Mouse (Mus musculus) MEL (cell line): Measurements from ENCODE around the gene Rybp. TPM values are rescaled to one million over a fixed set of nuclear protein-coding genes. Genes with fewer than 3 reads are reported as not detected.

Experiments
- DNase-seq: peaks from one replicate; pipeline ENCODE4 v3.0.0; 2011; ENCODE audit warnings: low read depth, low spot score
- H3K27ac ChIP-seq: 2 replicates; pipeline ENCODE4 v1.5.1; 2012; ENCODE audit warnings: low read depth, mild to moderate bottlenecking, control low read depth, low read length, moderate library complexity; ENCODE audit not compliant: control insufficient read depth
- H3K27me3 ChIP-seq, 2 experiments: fragments of 150-350 bp in 1 of 2; sonication (generic) in 1 of 2; 2 replicates each; pipeline ENCODE4 v1.6.1; 2012; ENCODE audit warnings: low read length in 2 of 2, mild to moderate bottlenecking in 2 of 2, improper control_type of control experiment in 1 of 2, moderate library complexity in 1 of 2; ENCODE audit not compliant: insufficient read depth in 2 of 2, control insufficient read depth in 1 of 2
- H3K36me3 ChIP-seq, 2 experiments: 2 replicates each; pipeline ENCODE4 v1.6.1; 2012 to 2014; ENCODE audit warnings: low read length in 2 of 2, improper control_type of control experiment in 1 of 2, inconsistent platforms in 1 of 2, mild to moderate bottlenecking in 1 of 2; ENCODE audit not compliant: insufficient read depth in 2 of 2, control insufficient read depth in 1 of 2
- H3K4me1 ChIP-seq, 2 experiments: fragments of 150-350 bp in 1 of 2; sonication (generic) in 1 of 2; 2 replicates each; pipeline ENCODE4 v1.6.1; 2012; ENCODE audit warnings: low read length in 2 of 2, improper control_type of control experiment in 1 of 2, mild to moderate bottlenecking in 1 of 2; ENCODE audit not compliant: insufficient read depth in 2 of 2, control insufficient read depth in 1 of 2
- H3K4me3 ChIP-seq, 2 experiments: fragments of 150-350 bp in 1 of 2; sonication (generic) in 1 of 2; 2 replicates each; pipeline ENCODE4 v1.5.1; 2012; ENCODE audit warnings: low read depth in 2 of 2, low read length in 2 of 2, mild to moderate bottlenecking in 2 of 2, moderate library complexity in 2 of 2, control low read depth in 1 of 2, improper control_type of control experiment in 1 of 2; ENCODE audit not compliant: control insufficient read depth in 1 of 2, insufficient read depth in 1 of 2
- H3K79me2 ChIP-seq: 2 replicates; pipeline ENCODE4 v1.6.1; 2012; ENCODE audit warnings: mild to moderate bottlenecking, low read length, moderate library complexity; ENCODE audit not compliant: control insufficient read depth, poor library complexity, insufficient read depth
- H3K9ac ChIP-seq: 2 replicates; pipeline ENCODE4 v1.6.1; 2012; ENCODE audit warnings: low read depth, mild to moderate bottlenecking, control low read depth, low read length, moderate library complexity; ENCODE audit not compliant: control insufficient read depth, poor library complexity, severe bottlenecking
- H3K9me3 ChIP-seq: fragments of 150-350 bp; sonication (generic); replicated peaks from 2 replicates; pipeline ENCODE4 v1.6.1; 2012; ENCODE audit warnings: mild to moderate bottlenecking, low read length, improper control_type of control experiment, moderate library complexity; ENCODE audit not compliant: insufficient read depth
- BHLHE40 ChIP-seq: IDR thresholded peaks from 2 replicates; pipeline ENCODE4 v1.6.1; 2012; ENCODE audit warnings: low read depth, mild to moderate bottlenecking, inconsistent platforms, low read length, improper control_type of control experiment, borderline replicate concordance
- CHD1 ChIP-seq: IDR thresholded peaks from 2 replicates; pipeline ENCODE4 v1.6.1; 2012; ENCODE audit warnings: low read depth, mild to moderate bottlenecking, inconsistent platforms, low read length, improper control_type of control experiment
- E2F4 ChIP-seq: IDR thresholded peaks from 2 replicates; pipeline ENCODE4 v1.6.1; 2011; ENCODE audit warnings: low read depth, low read length, improper control_type of control experiment, borderline replicate concordance
- EP300 ChIP-seq, 2 experiments: IDR thresholded peaks; 2 replicates each; pipeline ENCODE4 v1.6.1; 2011; ENCODE audit warnings: improper control_type of control experiment in 2 of 2, low read length in 2 of 2, low read depth in 1 of 2, mild to moderate bottlenecking in 1 of 2
- ETS1 ChIP-seq: IDR thresholded peaks from 2 replicates; pipeline ENCODE4 v1.6.1; 2012; ENCODE audit warnings: low read depth, mild to moderate bottlenecking, inconsistent platforms, low read length, improper control_type of control experiment, moderate library complexity
- GATA1 ChIP-seq: IDR thresholded peaks from 2 replicates; pipeline ENCODE4 v1.6.1; 2011; ENCODE audit warnings: low read depth, low read length, improper control_type of control experiment
- JUND ChIP-seq: IDR thresholded peaks from 2 replicates; pipeline ENCODE4 v1.6.1; 2011; ENCODE audit warnings: low read depth, mild to moderate bottlenecking, improper control_type of control experiment, low read length
- MAX ChIP-seq: IDR thresholded peaks from 2 replicates; pipeline ENCODE4 v1.6.1; 2011; ENCODE audit warnings: low read length, improper control_type of control experiment
- MYB ChIP-seq: IDR thresholded peaks from 2 replicates; pipeline ENCODE4 v1.6.1; 2011; ENCODE audit warnings: mild to moderate bottlenecking, low read depth, low read length, improper control_type of control experiment
- TAL1 ChIP-seq: IDR thresholded peaks from 2 replicates; pipeline ENCODE4 v1.6.1; 2012; ENCODE audit warnings: mild to moderate bottlenecking, inconsistent platforms, low read length, moderate library complexity, mixed read lengths
- TCF12 ChIP-seq: IDR thresholded peaks from 2 replicates; pipeline ENCODE4 v1.6.1; 2014; ENCODE audit warnings: low read depth, mild to moderate bottlenecking, inconsistent platforms, low read length, improper control_type of control experiment, moderate library complexity
- UBTF ChIP-seq: IDR thresholded peaks from 2 replicates; pipeline ENCODE4 v1.6.1; 2012; ENCODE audit warnings: low read depth, mild to moderate bottlenecking, inconsistent platforms, low read length, improper control_type of control experiment, moderate library complexity, borderline replicate concordance; ENCODE audit not compliant: insufficient read depth
- polyA plus RNA-seq, 2 experiments: library from polyadenylated mRNA; stranded (reverse) in 1 of 2; unstranded in 1 of 2; fragments of >175 nt in 1 of 2; fragments of >200 nt in 1 of 2; gene quantifications; 2 replicates each; pipeline versions ENCODE4 v1.2.1 to v1.2.4; 2012; ENCODE audit warnings: low replicate concordance in 2 of 2, low read depth in 1 of 2; ENCODE audit not compliant: insufficient read length in 2 of 2, insufficient read depth in 1 of 2, missing spikeins in 1 of 2
- total RNA-seq: library from RNA; depleted of rRNA; stranded (reverse); fragments of 300-350 nt; gene quantifications from 2 replicates; pipeline ENCODE4 v1.2.3, GENCODE M21; 2012

Gene Rybp
- total and polyA plus RNA-seq, 3 experiments = 0.08 to 3.8 TPM; not detected in 1

DNA sequence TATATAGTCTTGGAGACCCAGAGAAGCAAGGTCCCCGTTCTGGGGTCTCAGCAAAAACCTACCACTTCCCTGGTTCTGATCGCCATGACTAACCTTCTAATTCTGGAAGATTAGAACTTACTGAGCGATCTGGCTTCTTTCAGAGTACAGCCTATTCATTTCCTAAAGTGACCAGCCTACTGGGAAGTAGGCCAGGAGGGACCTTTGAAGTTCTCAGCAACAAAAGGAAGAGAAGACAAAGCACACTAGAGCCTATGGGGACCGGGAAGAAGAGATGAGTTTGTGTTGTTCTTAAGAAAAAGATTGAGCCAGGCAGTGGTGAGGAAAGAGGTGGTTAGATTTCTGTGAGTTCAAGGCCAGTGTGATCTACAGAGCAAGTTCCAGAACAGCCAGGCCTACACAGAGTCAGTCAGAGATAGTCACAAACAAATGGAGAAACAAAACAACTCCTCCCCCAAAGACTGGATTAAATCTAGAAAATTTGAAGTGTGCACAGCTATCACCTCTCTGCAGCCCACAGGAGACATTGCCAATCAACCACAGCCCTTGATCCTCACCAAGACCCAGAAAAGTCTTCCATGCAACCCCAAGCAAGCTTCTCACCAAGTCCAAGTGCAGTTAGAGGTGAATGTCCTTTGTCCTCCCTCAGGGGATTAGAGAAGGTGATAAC lies 106.9 kb downstream of the Rybp start:
- no peaks in the 10 kb centered on the region for H3K27me3 ChIP-seq
- no peak overlapping the region for H3K27ac ChIP-seq
- no peak for TF ChIP-seq E2F4
- TF ChIP-seq EP300 (IDR thresholded peaks at IDR 0.05; ENCODE audit: low read depth in 1 of 2, low read length in 2 of 2) = peak; percentile 18 to 52; a peak in 1 of 4 replicates
- 0 out of 2 replicates have a peak, but pooled peaks have one; percentile 13 for TF ChIP-seq GATA1
- TF ChIP-seq JUND = no peak
- peak; percentile 60; the same call in 1 of the 2 replicates for TF ChIP-seq TCF12
- TF ChIP-seq MYB = no peak
- TF ChIP-seq TAL1 = 0 out of 2 replicates have a peak, but pooled peaks have one; percentile 13
- no peaks in the 10 kb centered on the region for H3K9me3 ChIP-seq
- no peaks in the 10 kb centered on the region for H3K79me2 ChIP-seq
- peaks cover 0 to 2% of the 10 kb centered on the region in 2 experiments; a peak in 1 of 4 replicates for H3K36me3 ChIP-seq
- DNase-seq = peak; percentile 34
- H3K9ac ChIP-seq = no peak overlapping the region
- H3K4me3 ChIP-seq = no peak overlapping the region
- peaks cover 3 to 8% of the 10 kb centered on the region in 2 experiments; a peak in 2 of 4 replicates for H3K4me1 ChIP-seq

DNA sequence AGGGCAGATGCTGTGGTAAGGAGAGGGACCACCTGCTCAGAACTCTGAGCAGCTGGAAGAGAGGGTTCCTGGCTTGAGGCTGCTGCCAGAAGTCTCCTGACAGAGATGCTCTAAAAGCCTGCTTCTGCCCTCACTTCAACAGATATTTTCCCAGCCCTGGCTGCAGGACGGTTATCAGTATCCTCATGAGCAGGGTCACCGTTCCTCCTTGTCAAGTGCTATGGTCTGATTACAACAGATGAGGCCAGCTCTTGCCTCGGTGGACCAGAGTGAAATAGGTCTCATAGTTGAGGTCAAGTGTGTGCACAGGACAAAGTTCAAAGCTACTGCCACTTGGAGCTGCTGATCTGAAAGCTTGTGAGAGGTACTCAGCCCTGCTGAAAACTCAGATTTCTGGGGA lies 108.5 kb downstream of the Rybp start:
- Histone ChIP-seq H3K4me3 (no peak overlapping the region), H3K27me3 (no peaks in the 10 kb centered on the region), H3K9me3 (no peaks in the 10 kb centered on the region), H3K9ac (no peak overlapping the region), H3K27ac (no peak overlapping the region), H3K36me3 (peaks cover 0 to 2% of the 10 kb centered on the region in 2 experiments; a peak in 1 of 4 replicates)
- TF ChIP-seq TCF12 (peak; percentile 72), UBTF (no peak), MAX (no peak), MYB (0 out of 2 replicates have a peak, but pooled peaks have one; percentile 20), GATA1 (peak; percentile 47; the same call in 1 of the 2 replicates), ETS1 (0 out of 2 replicates have a peak, but pooled peaks have one; percentile 14), CHD1 (no peak), TAL1 (peak; percentile 24; the same call in 1 of the 2 replicates), BHLHE40 (no peak), EP300 (IDR thresholded peaks at IDR 0.05; ENCODE audit: low read depth in 1 of 2, low read length in 2 of 2) (peak; percentile 21 to 73; a peak in 3 of 4 replicates)
- TF ChIP-seq, all 39 proteins: peak for 6
- Histone ChIP-seq H3K4me1 (peaks cover 3 to 8% of the 10 kb centered on the region in 2 experiments; a peak in 2 of 4 replicates), H3K79me2 (no peaks in the 10 kb centered on the region)
- DNase-seq = peak; percentile 27
